Mouse (Mus musculus) embryo, embryonic 10.5 days (tissue): ENCODE measurements around the gene Gli2.

ENCODE experiments used
- DNase-seq: peaks from one replicate; pipeline ENCODE4 v3.0.0-alpha.2; 2015; ENCODE audit warnings: low spot score

The Gli2 gene

GRCm38 (mm10) chr1:119051192-119051937 lies 2.1 kb downstream of the Gli2 start:
- DNase-seq, result peak; percentile 26

GRCm38 (mm10) chr1:119049812-119050615 lies 3.4 kb downstream of the Gli2 start:
- DNase-seq, result peak; percentile 55

- DNase-seq, result peak; percentile 61
Measured at GRCm38 (mm10) chr1:119048988-119049387, 4.4 kb downstream of the Gli2 start.

GRCm38 (mm10) chr1:119048547-119048946 lies 4.9 kb downstream of the Gli2 start:
- peak; percentile 53 for DNase-seq

GRCm38 (mm10) chr1:119047462-119048371 lies 5.7 kb downstream of the Gli2 start:
- DNase-seq, result peak; percentile 78

GRCm38 (mm10) chr1:119038436-119038835 lies 15.0 kb downstream of the Gli2 start:
- no peak for DNase-seq

- peak; percentile 29 for DNase-seq
Measured at GRCm38 (mm10) chr1:119035931-119036330, 17.5 kb downstream of the Gli2 start.

GRCm38 (mm10) chr1:119035301-119035700 lies 18.1 kb downstream of the Gli2 start:
- peak; percentile 63 for DNase-seq

GRCm38 (mm10) chr1:119034163-119034705 lies 19.2 kb downstream of the Gli2 start:
- peak; percentile 10 for DNase-seq

GRCm38 (mm10) chr1:119033450-119034162 lies 19.8 kb downstream of the Gli2 start:
- peak; percentile 82 for DNase-seq

- no peak for DNase-seq
Measured at GRCm38 (mm10) chr1:119031185-119031584, 22.2 kb downstream of the Gli2 start.

GRCm38 (mm10) chr1:119025647-119026358 lies 27.6 kb downstream of the Gli2 start:
- DNase-seq, result peak; percentile 43

GRCm38 (mm10) chr1:119022311-119022710 lies 31.1 kb downstream of the Gli2 start:
- DNase-seq, result no peak

- DNase-seq, result no peak
Measured at GRCm38 (mm10) chr1:119020092-119020491, 33.3 kb downstream of the Gli2 start.

- no peak for DNase-seq
Measured at GRCm38 (mm10) chr1:119019056-119019455, 34.4 kb downstream of the Gli2 start.

GRCm38 (mm10) chr1:119016866-119017265 lies 36.6 kb downstream of the Gli2 start:
- DNase-seq, result no peak

GRCm38 (mm10) chr1:119015108-119015507 lies 38.3 kb downstream of the Gli2 start:
- DNase-seq, result no peak

- DNase-seq, result no peak
Measured at GRCm38 (mm10) chr1:119008949-119009348, 44.5 kb downstream of the Gli2 start.

- no peak for DNase-seq
Measured at GRCm38 (mm10) chr1:119003852-119004398, 49.5 kb downstream of the Gli2 start.

- peak; percentile 40 for DNase-seq
Measured at GRCm38 (mm10) chr1:119001454-119002034, 51.9 kb downstream of the Gli2 start.
